Mouse (Mus musculus) bone marrow, adult 2 months (tissue): Measurements from ENCODE around the gene Olfr591. TPM values are rescaled to one million over a fixed set of nuclear protein-coding genes. Genes with fewer than 3 reads are reported as not detected.
"Not testable (repeated sequence)": the region's sequence is repeated elsewhere in the genome, so short reads cannot be mapped to it uniquely, and the experiment has no call there.

Experiments used
- H3K27ac ChIP-seq: fragments of 200-500 bp; 2 replicates; pipeline ENCODE4 v1.5.1; 2012; ENCODE audit warnings: low read depth, mild to moderate bottlenecking, control low read depth, inconsistent platforms, low read length; ENCODE audit not compliant: control insufficient read depth, poor library complexity, insufficient read depth
- H3K4me1 ChIP-seq: fragments of 200-500 bp; 2 replicates; pipeline ENCODE4 v1.6.1; 2011; ENCODE audit warnings: low read length; ENCODE audit not compliant: control insufficient read depth, insufficient read depth
- H3K4me3 ChIP-seq: fragments of 200-500 bp; replicated peaks from 2 replicates; pipeline ENCODE3; 2011; ENCODE audit warnings: mild to moderate bottlenecking, low read depth, low read length, control low read depth; ENCODE audit not compliant: control insufficient read depth
- CTCF ChIP-seq: fragments of 200-500 bp; IDR thresholded peaks from 2 replicates; pipeline ENCODE4 v1.5.1; 2011; ENCODE audit warnings: low read length, control low read depth; ENCODE audit not compliant: control insufficient read depth, insufficient read depth
- POLR2A ChIP-seq: fragments of 200-500 bp; IDR thresholded peaks from 2 replicates; pipeline ENCODE4 v1.6.1; 2011; ENCODE audit warnings: low read depth, mild to moderate bottlenecking, control low read depth, low read length, borderline replicate concordance; ENCODE audit not compliant: control insufficient read depth
- WGBS: fragments of 180-500 bp; shearing (Covaris S2); methylation state at CpG from one replicate; pipeline ENCODE4 v1.1.7; 2018; 5-methylcytosine and 5-hydroxymethylcytosine counted together
- polyA plus RNA-seq: library from polyadenylated mRNA; stranded (reverse); fragments of >200 nt; gene quantifications from 2 replicates; pipeline ENCODE4 v1.2.4, GENCODE M21; 2011; ENCODE audit warnings: low replicate concordance; ENCODE audit not compliant: missing spikeins, insufficient read depth, insufficient read length

Olfr591 gene
- not detected in 2 replicates for polyA plus RNA-seq

DNA sequence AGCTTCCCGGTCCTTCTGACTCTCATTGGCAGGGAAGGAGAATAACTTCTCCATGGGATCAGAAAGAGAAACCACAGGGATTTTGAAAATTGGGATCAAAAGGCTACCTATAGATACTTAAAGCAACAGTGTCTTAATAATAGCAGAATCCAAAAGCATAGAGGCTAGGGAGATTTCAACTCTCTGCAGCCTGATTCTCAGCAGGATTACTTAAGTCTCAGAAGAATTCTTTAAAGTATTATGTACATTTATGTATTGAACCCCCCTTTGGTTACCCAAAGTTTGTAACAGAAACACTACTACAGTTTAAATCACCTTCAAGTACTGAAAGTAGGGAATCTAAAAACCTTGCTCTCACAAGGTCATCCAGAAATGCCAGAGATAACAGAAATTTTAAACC, at the start of gene Olfr591:
Olfr591 (minus strand) TSS at position 101 of the 400 bp plus-strand sequence.
- TF ChIP-seq POLR2A (no peak), CTCF (no peak)
- H3K4me3 ChIP-seq = no peak within 1 kb of the TSS
- WGBS = 66% methylated on average over 1 of the region's 1 CpGs
- no peak within 1 kb of the TSS for H3K27ac ChIP-seq
- H3K4me1 ChIP-seq = no peaks in the 10 kb centered on the region

DNA sequence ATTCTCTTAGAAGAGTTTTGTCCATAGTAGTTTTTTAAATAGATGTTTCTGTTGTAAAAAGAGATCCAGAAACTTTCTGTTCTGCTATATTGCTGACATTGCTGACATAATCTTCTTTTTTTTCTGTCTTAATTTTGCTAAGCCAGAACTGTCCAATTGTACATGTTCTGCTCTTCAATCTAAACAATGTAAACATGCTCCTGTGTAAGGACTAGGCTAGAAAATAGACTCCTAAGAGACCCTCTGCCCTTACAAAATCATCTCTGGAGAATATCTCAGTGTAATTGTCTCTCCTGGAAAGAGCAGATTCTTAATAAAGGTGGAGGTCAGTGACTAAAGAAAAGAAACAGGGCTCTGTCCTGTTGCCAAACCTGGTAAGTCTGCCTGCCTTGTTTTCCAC, 38.6 kb upstream of the Olfr591 start, which contains the start of gene Olfr594:
Olfr594 (plus strand) TSS at position 301 of the 400 bp plus-strand sequence.
- TF ChIP-seq POLR2A (no peak), CTCF (no peak)
- Histone ChIP-seq H3K4me3 (no peak within 1 kb of the TSS), H3K4me1 (no peaks in the 10 kb centered on the region), H3K27ac (no peak within 1 kb of the TSS)

DNA sequence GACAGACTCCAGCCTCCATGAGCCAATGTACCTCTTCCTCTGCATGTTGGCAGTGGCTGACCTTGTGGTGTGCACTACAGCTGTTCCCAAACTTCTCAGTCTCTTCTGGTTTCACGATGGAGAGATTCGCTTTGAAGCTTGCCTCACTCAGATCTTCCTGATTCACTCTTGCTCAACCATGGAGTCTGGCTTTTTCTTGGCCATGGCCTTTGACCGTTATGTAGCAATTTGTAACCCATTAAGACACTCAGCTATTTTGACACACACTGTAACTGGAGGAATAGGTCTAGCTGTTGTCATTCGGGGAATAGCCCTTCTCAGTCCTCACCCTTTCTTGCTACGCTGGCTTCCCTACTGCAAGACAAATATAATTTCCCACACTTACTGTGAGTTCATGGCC, 33.9 kb upstream of the Olfr591 start:
- H3K4me3 ChIP-seq, H3K4me1 ChIP-seq, H3K27ac ChIP-seq: not testable (repeated sequence)
- 75% methylated on average over 5 of the region's 5 CpGs for WGBS

DNA sequence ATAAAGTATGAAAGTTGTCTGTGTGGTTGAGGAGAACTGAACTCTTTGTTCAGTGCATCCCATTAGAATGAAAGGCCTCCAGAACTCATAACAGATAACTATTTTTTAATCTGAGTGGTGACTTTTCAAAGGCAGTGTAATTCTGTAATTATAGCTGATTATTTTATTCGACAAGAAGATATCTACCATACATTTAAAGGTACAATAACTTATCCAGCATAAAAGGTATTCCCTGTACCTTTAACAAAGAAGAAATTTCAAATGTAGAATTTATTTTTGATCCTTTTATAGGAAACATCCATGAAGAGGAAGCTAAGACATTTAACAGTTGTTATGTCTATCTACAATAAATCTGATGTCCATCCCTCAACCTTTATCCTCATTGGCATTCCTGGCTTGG, 33.4 kb upstream of the Olfr591 start, which contains the start of gene Olfr593:
Olfr593 (plus strand) TSS at position 301 of the 400 bp plus-strand sequence.
- TF ChIP-seq POLR2A = no peak
- no peak for TF ChIP-seq CTCF
- Histone ChIP-seq H3K4me1 (no peaks in the 10 kb centered on the region), H3K4me3 (no peak within 1 kb of the TSS), H3K27ac (no peak within 1 kb of the TSS)
- WGBS = 57% methylated on average over 1 of the region's 1 CpGs

DNA sequence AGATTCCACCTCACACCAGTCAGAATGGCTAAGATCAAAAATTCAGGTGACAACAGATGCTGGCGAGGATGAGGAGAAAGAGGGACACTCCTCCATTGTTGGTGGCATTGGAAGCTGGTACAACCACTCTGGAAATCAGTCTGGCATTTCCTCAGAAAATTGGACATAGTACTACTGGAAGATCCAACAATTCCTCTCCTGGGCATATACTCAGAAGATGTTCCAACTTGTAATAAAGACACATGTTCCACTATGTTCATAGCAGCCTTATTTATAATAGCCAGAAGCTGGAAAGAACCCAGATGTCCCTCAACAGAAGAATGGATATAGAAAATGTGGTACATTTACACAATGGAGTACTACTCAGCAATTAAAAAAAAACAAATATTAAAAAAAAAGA, 6.4 kb upstream of the Olfr591 start, which contains the start of gene Olfr592:
Olfr592 (plus strand) TSS at position 301 of the 400 bp plus-strand sequence.
- H3K27ac ChIP-seq, H3K4me3 ChIP-seq, H3K4me1 ChIP-seq: not testable (repeated sequence)
- WGBS = 64% methylated on average over 1 of the region's 1 CpGs

DNA sequence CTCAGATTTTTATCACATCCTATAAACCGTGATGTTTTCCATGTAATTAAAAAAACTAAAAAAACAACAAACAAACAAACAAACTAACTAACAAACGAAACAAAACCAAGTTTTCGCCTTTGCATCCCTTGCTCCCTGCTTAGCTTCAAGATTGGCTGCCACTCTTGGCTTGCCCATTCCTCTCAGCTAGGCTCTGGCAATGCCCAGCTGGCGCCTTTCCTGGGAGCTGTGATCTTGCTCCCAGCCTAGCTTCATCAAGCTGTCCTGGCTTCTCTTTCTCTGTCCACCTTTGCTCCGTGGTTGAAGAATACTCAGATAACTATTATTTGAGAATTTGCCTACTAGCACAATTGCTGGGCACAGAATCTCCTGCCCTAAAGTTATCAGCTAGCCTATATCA, 8.4 kb downstream of the Olfr591 start:
- Histone ChIP-seq H3K4me3 (no peak overlapping the region), H3K4me1 (no peaks in the 10 kb centered on the region), H3K27ac (no peak overlapping the region)
- WGBS = 68% methylated on average over 5 of the region's 5 CpGs
- no peak for TF ChIP-seq CTCF

DNA sequence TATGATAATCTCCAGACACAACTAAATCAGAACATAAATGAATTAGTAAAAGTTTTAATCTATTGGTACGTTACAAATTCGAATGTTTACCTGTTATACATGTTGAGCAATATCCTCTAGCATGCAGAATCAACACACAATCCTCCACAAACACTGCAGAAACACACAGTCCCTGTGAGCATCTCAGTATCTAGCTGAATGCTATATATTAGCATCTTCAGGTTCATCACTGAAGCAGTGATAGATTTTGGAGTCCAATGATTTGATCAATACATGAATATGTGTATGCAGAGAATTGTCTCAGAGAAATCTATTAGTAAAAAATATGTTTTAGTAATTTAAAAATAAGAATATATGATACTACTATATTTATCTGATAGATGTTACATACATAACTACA, 21.9 kb downstream of the Olfr591 start, which contains the start of gene Olfr589:
Olfr589 (minus strand) TSS at position 101 of the 400 bp plus-strand sequence.
- Histone ChIP-seq H3K4me3 (no peak within 1 kb of the TSS), H3K4me1 (no peaks in the 10 kb centered on the region), H3K27ac (no peak within 1 kb of the TSS)
- WGBS = 58% methylated on average over 2 of the region's 2 CpGs
- TF ChIP-seq POLR2A = no peak
- no peak for TF ChIP-seq CTCF

DNA sequence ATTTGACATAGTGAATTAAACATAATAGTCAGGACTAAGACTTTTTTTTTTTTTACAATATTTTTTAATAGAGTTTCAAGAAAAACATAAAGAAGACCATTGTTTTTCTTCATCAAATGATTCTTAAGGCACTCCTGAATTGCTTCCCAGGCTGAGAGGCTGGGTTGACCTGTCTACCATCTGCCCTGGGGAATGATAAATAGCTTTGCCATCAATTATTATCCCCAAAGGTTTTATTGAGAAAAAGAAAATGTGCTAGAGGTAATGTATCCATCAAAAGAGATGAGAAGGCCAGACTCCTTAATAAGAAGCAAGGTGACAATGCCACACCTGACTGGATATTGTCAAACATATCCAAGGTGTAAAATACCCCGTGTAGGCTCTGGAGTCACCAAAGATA, 37.6 kb downstream of the Olfr591 start, which contains the start of gene Olfr588-ps1:
Olfr588-ps1 (plus strand) TSS at position 301 of the 400 bp plus-strand sequence.
- TF ChIP-seq CTCF (no peak), POLR2A (no peak)
- H3K4me1 ChIP-seq = no peaks in the 10 kb centered on the region
- 81% methylated on average over 1 of the region's 1 CpGs for WGBS
- no peak within 1 kb of the TSS for H3K4me3 ChIP-seq
- H3K27ac ChIP-seq = no peak within 1 kb of the TSS

DNA sequence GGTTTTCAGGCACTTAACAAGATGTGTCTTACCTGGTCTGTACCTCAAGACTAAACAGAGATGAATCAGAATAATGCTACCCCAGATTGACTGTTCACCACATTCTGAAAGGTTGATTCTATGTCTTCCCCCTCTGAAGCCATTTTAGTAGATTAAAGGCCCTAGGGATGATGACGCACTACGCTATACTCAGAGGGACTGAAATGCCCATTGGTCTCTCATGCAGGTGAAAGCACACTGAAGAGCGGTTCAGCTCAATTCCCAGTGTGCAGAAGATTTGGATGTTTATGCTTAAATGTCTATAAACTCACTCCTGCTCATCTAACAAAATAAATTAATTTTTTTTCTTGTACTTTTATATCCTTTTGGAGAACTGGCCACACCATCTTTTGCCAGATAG, 52.6 kb downstream of the Olfr591 start, which contains the start of gene Olfr586:
Olfr586 (minus strand) TSS at position 101 of the 400 bp plus-strand sequence.
- no peak for TF ChIP-seq POLR2A
- TF ChIP-seq CTCF = no peak
- Histone ChIP-seq H3K4me3 (no peak within 1 kb of the TSS), H3K27ac (no peak within 1 kb of the TSS), H3K4me1 (no peaks in the 10 kb centered on the region)
- WGBS = 88% methylated on average over 3 of the region's 3 CpGs
